Mouse (Mus musculus) monocyte, adult 2 months (primary cell): ENCODE results near the gene Cry2.

Experiments
- DNase-seq, 2 experiments: peaks; one replicate each; pipeline ENCODE4 v3.0.0; 2022; ENCODE audit warnings: low spot score in 2 of 2, low read depth in 1 of 2

Cry2 gene

GRCm38 (mm10) chr2:92388891-92389641, 44.8 kb downstream of the Cry2 start:
- peak in 1 of 2 experiments; percentile 18 for DNase-seq

- no peak for DNase-seq
Measured at GRCm38 (mm10) chr2:92388081-92388517, 45.7 kb downstream of the Cry2 start.

GRCm38 (mm10) chr2:92387646-92388045, 46.2 kb downstream of the Cry2 start:
- no peak for DNase-seq

GRCm38 (mm10) chr2:92386821-92387570, 46.8 kb downstream of the Cry2 start:
- no peak for DNase-seq

- DNase-seq, result no peak
Measured at GRCm38 (mm10) chr2:92385113-92386051, 48.5 kb downstream of the Cry2 start.

GRCm38 (mm10) chr2:92384101-92384500, 49.7 kb downstream of the Cry2 start:
- DNase-seq, result no peak

- DNase-seq, result no peak
Measured at GRCm38 (mm10) chr2:92382759-92383158, 51.1 kb downstream of the Cry2 start.

- DNase-seq, result no peak
Measured at GRCm38 (mm10) chr2:92381901-92382588, 51.8 kb downstream of the Cry2 start, which contains the start of gene 1700029I15Rik. 1700029I15Rik (plus strand) TSS chr2:92382538.

- DNase-seq, result no peak
Measured at GRCm38 (mm10) chr2:92381161-92381560, 52.7 kb downstream of the Cry2 start.

- DNase-seq, result no peak
Measured at GRCm38 (mm10) chr2:92380495-92381050, 53.3 kb downstream of the Cry2 start.

GRCm38 (mm10) chr2:92379783-92380494, 53.9 kb downstream of the Cry2 start:
- DNase-seq, result no peak

GRCm38 (mm10) chr2:92377320-92377719, 56.5 kb downstream of the Cry2 start:
- DNase-seq, result no peak

GRCm38 (mm10) chr2:92376300-92376699, 57.5 kb downstream of the Cry2 start:
- DNase-seq, result no peak

GRCm38 (mm10) chr2:92375788-92376187, 58.1 kb downstream of the Cry2 start:
- DNase-seq, result no peak

- peak; percentile 94 to 97 for DNase-seq
Measured at GRCm38 (mm10) chr2:92375099-92375623, 58.7 kb downstream of the Cry2 start.

- no peak for DNase-seq
Measured at GRCm38 (mm10) chr2:92374514-92374913, 59.3 kb downstream of the Cry2 start, which contains the start of the genes Pex16 and Large2. Pex16 (plus strand) TSS chr2:92374676. Large2 (minus strand) TSS chr2:92374869.

- no peak for DNase-seq
Measured at GRCm38 (mm10) chr2:92373437-92373813, 60.4 kb downstream of the Cry2 start.

- no peak for DNase-seq
Measured at GRCm38 (mm10) chr2:92372767-92373436, 60.9 kb downstream of the Cry2 start.
